Mouse (Mus musculus) retina, adult 2 months (tissue): ENCODE results near the gene 4933407L21Rik.

Source experiments
- DNase-seq: peaks from one replicate; pipeline ENCODE4 v3.0.0-alpha.2; 2012; ENCODE audit warnings: low read depth, low spot score

The 4933407L21Rik gene

GRCm38 (mm10) chr1:85916830-85917450, 11.3 kb upstream of the 4933407L21Rik start:
- no peak for DNase-seq

GRCm38 (mm10) chr1:85919621-85920020, 8.7 kb upstream of the 4933407L21Rik start:
- no peak for DNase-seq

GRCm38 (mm10) chr1:85921725-85922124, 6.6 kb upstream of the 4933407L21Rik start:
- no peak for DNase-seq

GRCm38 (mm10) chr1:85922127-85922864, 6.0 kb upstream of the 4933407L21Rik start:
- no peak for DNase-seq

GRCm38 (mm10) chr1:85922865-85923211, 5.4 kb upstream of the 4933407L21Rik start:
- DNase-seq = no peak

GRCm38 (mm10) chr1:85925183-85925582, 3.1 kb upstream of the 4933407L21Rik start:
- DNase-seq = no peak

GRCm38 (mm10) chr1:85928688-85929065, 394 bp downstream of the 4933407L21Rik start:
- DNase-seq = no peak

GRCm38 (mm10) chr1:85929406-85929805, 1.1 kb downstream of the 4933407L21Rik start:
- no peak for DNase-seq

- DNase-seq = no peak
Observed at GRCm38 (mm10) chr1:85931170-85931569, 2.9 kb downstream of the 4933407L21Rik start.

GRCm38 (mm10) chr1:85933226-85933625, 4.9 kb downstream of the 4933407L21Rik start:
- no peak for DNase-seq

- DNase-seq = no peak
Observed at GRCm38 (mm10) chr1:85933631-85934465, 5.6 kb downstream of the 4933407L21Rik start.

- no peak for DNase-seq
Observed at GRCm38 (mm10) chr1:85934560-85934959, 6.3 kb downstream of the 4933407L21Rik start.

GRCm38 (mm10) chr1:85935148-85935852, 7.0 kb downstream of the 4933407L21Rik start:
- no peak for DNase-seq

GRCm38 (mm10) chr1:85936265-85936664, 8.0 kb downstream of the 4933407L21Rik start:
- no peak for DNase-seq

GRCm38 (mm10) chr1:85937323-85937722, 9.0 kb downstream of the 4933407L21Rik start:
- DNase-seq = no peak

- no peak for DNase-seq
Observed at GRCm38 (mm10) chr1:85942318-85942717, 14.0 kb downstream of the 4933407L21Rik start.

GRCm38 (mm10) chr1:85949085-85949684, 20.9 kb downstream of the 4933407L21Rik start:
- no peak for DNase-seq

- no peak for DNase-seq
Observed at GRCm38 (mm10) chr1:85955150-85955549, 26.9 kb downstream of the 4933407L21Rik start.

- no peak for DNase-seq
Observed at GRCm38 (mm10) chr1:85957290-85957689, 29.0 kb downstream of the 4933407L21Rik start.

- DNase-seq = no peak
Observed at GRCm38 (mm10) chr1:85957942-85958619, 29.8 kb downstream of the 4933407L21Rik start.
